Mouse (Mus musculus) embryonic fibroblast, embryonic 13.5 days (primary cell): ENCODE results near the gene St6galnac5.

Experiments used
- CTCF ChIP-seq: IDR thresholded peaks from 2 replicates; pipeline ENCODE4 v1.5.1; 2011; ENCODE audit warnings: mild to moderate bottlenecking, control low read depth, low read length, moderate library complexity, borderline replicate concordance; ENCODE audit not compliant: insufficient read depth
- POLR2A ChIP-seq: IDR thresholded peaks from 2 replicates; pipeline ENCODE4 v1.6.1; 2011; ENCODE audit warnings: low read depth, mild to moderate bottlenecking, control low read depth, low read length, moderate library complexity

DNA sequence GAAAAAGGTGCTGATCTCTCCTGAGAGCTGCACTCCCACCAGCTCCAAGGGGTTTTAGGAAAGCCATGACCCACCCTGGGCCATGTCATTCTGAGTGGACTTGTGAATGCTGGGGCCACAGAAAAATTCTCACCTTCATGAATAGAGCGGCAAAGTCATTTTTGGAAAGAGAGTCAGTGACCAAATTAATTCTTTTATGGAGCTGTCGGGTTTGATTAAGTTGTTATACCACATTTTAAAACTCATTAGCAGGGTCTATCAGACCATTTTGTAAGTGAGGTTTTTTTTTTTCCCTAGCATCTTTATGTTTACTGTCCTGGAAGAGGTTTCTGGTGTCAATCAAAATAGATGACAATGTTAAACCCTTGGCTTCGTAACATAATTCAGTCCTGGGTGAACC lies 98.5 kb downstream of the St6galnac5 start:
- TF ChIP-seq CTCF (no peak), POLR2A (no peak)
